Mouse (Mus musculus): Measurements from ENCODE around the gene Cdc42. TPM values are rescaled to one million over a fixed set of nuclear protein-coding genes. Genes with fewer than 3 reads are reported as not detected.

The Cdc42 gene
- polyA plus RNA-seq (2015; fragmentation: Nextera tagmentation; extraction: Ambion mirVana) = 721 and 737 TPM in 2 replicates

GRCm38 (mm10) chr4:137357517-137358254 is at the start of gene Cdc42:
Gene Cdc42 (minus strand): TSS chr4:137357720.
- no peaks in the 10 kb centered on the region for H3K27me3 ChIP-seq
- peak within 1 kb of the TSS; percentile 100 for H3K9ac ChIP-seq
- peak within 1 kb of the TSS; percentile 63 for H3K4me2 ChIP-seq
- peak within 1 kb of the TSS; percentile 97 for H3K27ac ChIP-seq
- H3K4me3 ChIP-seq = peak within 1 kb of the TSS; percentile 94
- no peaks in the 10 kb centered on the region for H3K36me3 ChIP-seq
- H3K9me3 ChIP-seq = no peaks in the 10 kb centered on the region
- peaks cover 17% of the 10 kb centered on the region for H3K4me1 ChIP-seq
- WGBS = 0% methylated on average over 40 of the region's 44 CpGs
- peak; percentile 96 for ATAC-seq (ENCODE audit: insufficient number of reproducible peaks, low FRiP score, low TSS enrichment, low read depth)

GRCm38 (mm10) chr4:137405571-137405970 is 48.1 kb upstream of the Cdc42 start:
- no peak overlapping the region for H3K4me3 ChIP-seq
- H3K9me3 ChIP-seq = no peaks in the 10 kb centered on the region
- WGBS = 85% methylated on average over 3 of the region's 3 CpGs
- no peak overlapping the region for H3K27ac ChIP-seq
- ATAC-seq (ENCODE audit: insufficient number of reproducible peaks, low FRiP score, low TSS enrichment, low read depth) = no peak
- no peak overlapping the region for H3K4me2 ChIP-seq
- no peaks in the 10 kb centered on the region for H3K36me3 ChIP-seq
- no peak overlapping the region for H3K9ac ChIP-seq
- H3K4me1 ChIP-seq = no peaks in the 10 kb centered on the region
- H3K27me3 ChIP-seq = no peaks in the 10 kb centered on the region

GRCm38 (mm10) chr4:137396641-137397525 is 39.4 kb upstream of the Cdc42 start:
- Histone ChIP-seq H3K27me3 (no peaks in the 10 kb centered on the region), H3K4me1 (no peaks in the 10 kb centered on the region), H3K4me2 (no peak overlapping the region), H3K4me3 (no peak overlapping the region), H3K27ac (no peak overlapping the region), H3K9me3 (no peaks in the 10 kb centered on the region), H3K36me3 (no peaks in the 10 kb centered on the region), H3K9ac (no peak overlapping the region)
- ATAC-seq (ENCODE audit: insufficient number of reproducible peaks, low FRiP score, low TSS enrichment, low read depth) = no peak
- 74% methylated on average over 15 of the region's 15 CpGs for WGBS

GRCm38 (mm10) chr4:137393378-137394135 is 36.0 kb upstream of the Cdc42 start:
- H3K36me3 ChIP-seq = peaks cover 5% of the 10 kb centered on the region; the same call in 1 of the 2 replicates
- H3K4me2 ChIP-seq = no peak overlapping the region
- H3K4me1 ChIP-seq = peaks cover 7% of the 10 kb centered on the region
- 66% methylated on average over 9 of the region's 9 CpGs for WGBS
- no peak for ATAC-seq (ENCODE audit: insufficient number of reproducible peaks, low FRiP score, low TSS enrichment, low read depth)
- H3K27ac ChIP-seq = no peak overlapping the region
- no peaks in the 10 kb centered on the region for H3K9me3 ChIP-seq
- H3K4me3 ChIP-seq = no peak overlapping the region
- H3K27me3 ChIP-seq = no peaks in the 10 kb centered on the region
- no peak overlapping the region for H3K9ac ChIP-seq

- Histone ChIP-seq H3K27me3 (no peaks in the 10 kb centered on the region), H3K4me3 (no peak overlapping the region)
- ATAC-seq (ENCODE audit: insufficient number of reproducible peaks, low FRiP score, low TSS enrichment, low read depth) = no peak
These were observed 35.4 kb upstream of the Cdc42 start for GRCm38 (mm10) chr4:137392874-137393273.

GRCm38 (mm10) chr4:137391287-137391686 is 33.8 kb upstream of the Cdc42 start:
- Histone ChIP-seq H3K4me3 (no peak overlapping the region), H3K9ac (no peak overlapping the region), H3K36me3 (peaks cover 5% of the 10 kb centered on the region; the same call in 1 of the 2 replicates), H3K4me1 (peaks cover 12% of the 10 kb centered on the region), H3K27ac (no peak overlapping the region), H3K9me3 (no peaks in the 10 kb centered on the region), H3K27me3 (no peaks in the 10 kb centered on the region), H3K4me2 (no peak overlapping the region)
- no peak for ATAC-seq (ENCODE audit: insufficient number of reproducible peaks, low FRiP score, low TSS enrichment, low read depth)
- WGBS = 89% methylated on average over 3 of the region's 3 CpGs

More at GRCm38 (mm10) chr4:137392874-137393273, 35.4 kb upstream of the Cdc42 start:
- no peak overlapping the region for H3K9ac ChIP-seq
- WGBS = 84% methylated on average over 9 of the region's 9 CpGs
- no peak overlapping the region for H3K4me2 ChIP-seq
- H3K9me3 ChIP-seq = no peaks in the 10 kb centered on the region
- peaks cover 5% of the 10 kb centered on the region; the same call in 1 of the 2 replicates for H3K36me3 ChIP-seq
- no peak overlapping the region for H3K27ac ChIP-seq
- H3K4me1 ChIP-seq = peaks cover 7% of the 10 kb centered on the region

- Histone ChIP-seq H3K4me1 (peaks cover 12% of the 10 kb centered on the region), H3K27me3 (no peaks in the 10 kb centered on the region), H3K9ac (no peak overlapping the region), H3K4me3 (no peak overlapping the region), H3K4me2 (no peak overlapping the region), H3K9me3 (no peaks in the 10 kb centered on the region), H3K36me3 (peaks cover 5% of the 10 kb centered on the region; the same call in 1 of the 2 replicates), H3K27ac (no peak overlapping the region)
- 90% methylated on average over 4 of the region's 4 CpGs for whole genome bisulfite sequencing
- ATAC-seq (ENCODE audit: insufficient number of reproducible peaks, low FRiP score, low TSS enrichment, low read depth) = no peak
These were observed 32.7 kb upstream of the Cdc42 start for GRCm38 (mm10) chr4:137390196-137390595.

- WGBS = 38% methylated on average over 6 of the region's 6 CpGs
- ATAC-seq (ENCODE audit: insufficient number of reproducible peaks, low FRiP score, low TSS enrichment, low read depth) = no peak
- peak overlapping the region; percentile 91 for H3K27ac ChIP-seq
- peak overlapping the region; percentile 85; the same call in 1 of the 2 replicates for H3K9ac ChIP-seq
- H3K4me2 ChIP-seq = peak overlapping the region; percentile 61
- peak overlapping the region; percentile 86 for H3K4me3 ChIP-seq
- H3K9me3 ChIP-seq = no peaks in the 10 kb centered on the region
- peaks cover 12% of the 10 kb centered on the region for H3K4me1 ChIP-seq
- H3K36me3 ChIP-seq = peaks cover 5% of the 10 kb centered on the region; the same call in 1 of the 2 replicates
- no peaks in the 10 kb centered on the region for H3K27me3 ChIP-seq
These were observed 31.5 kb upstream of the Cdc42 start for GRCm38 (mm10) chr4:137388983-137389382.

- peak; percentile 91 for ATAC-seq (ENCODE audit: insufficient number of reproducible peaks, low FRiP score, low TSS enrichment, low read depth)
- peaks cover 5% of the 10 kb centered on the region; the same call in 1 of the 2 replicates for H3K36me3 ChIP-seq
- H3K9me3 ChIP-seq = no peaks in the 10 kb centered on the region
- peaks cover 12% of the 10 kb centered on the region for H3K4me1 ChIP-seq
- 1% methylated on average over 46 of the region's 46 CpGs for WGBS
- peak overlapping the region; percentile 91 for H3K27ac ChIP-seq
- H3K4me3 ChIP-seq = peak overlapping the region; percentile 86
- peak overlapping the region; percentile 85 for H3K9ac ChIP-seq
- no peaks in the 10 kb centered on the region for H3K27me3 ChIP-seq
- peak overlapping the region; percentile 61 for H3K4me2 ChIP-seq
These were observed 30.7 kb upstream of the Cdc42 start for GRCm38 (mm10) chr4:137388059-137388794.

- H3K27ac ChIP-seq = peak overlapping the region; percentile 91
- no peaks in the 10 kb centered on the region for H3K27me3 ChIP-seq
- no peak for ATAC-seq (ENCODE audit: insufficient number of reproducible peaks, low FRiP score, low TSS enrichment, low read depth)
- peak overlapping the region; percentile 86 for H3K4me3 ChIP-seq
- peak overlapping the region; percentile 61 for H3K4me2 ChIP-seq
- under 1% methylated on average over 20 of the region's 20 CpGs for WGBS
- peaks cover 12% of the 10 kb centered on the region for H3K4me1 ChIP-seq
- peak overlapping the region; percentile 85 for H3K9ac ChIP-seq
- H3K36me3 ChIP-seq = peaks cover 5% of the 10 kb centered on the region; the same call in 1 of the 2 replicates
- H3K9me3 ChIP-seq = no peaks in the 10 kb centered on the region
These were observed 30.1 kb upstream of the Cdc42 start for GRCm38 (mm10) chr4:137387482-137388058.
